Mouse (Mus musculus): ENCODE results near the gene Vmn1r37. TPM values are rescaled to one million over a fixed set of nuclear protein-coding genes. Genes with fewer than 3 reads are reported as not detected.
"Not testable (repeated sequence)": the region's sequence is repeated elsewhere in the genome, so short reads cannot be mapped to it uniquely, and the experiment has no call there.

Gene Vmn1r37
- not detected for total RNA-seq (2021)
- long read RNA-seq, experiment 1 = 0 reads
- long read RNA-seq, experiment 2 = 0 reads

DNA sequence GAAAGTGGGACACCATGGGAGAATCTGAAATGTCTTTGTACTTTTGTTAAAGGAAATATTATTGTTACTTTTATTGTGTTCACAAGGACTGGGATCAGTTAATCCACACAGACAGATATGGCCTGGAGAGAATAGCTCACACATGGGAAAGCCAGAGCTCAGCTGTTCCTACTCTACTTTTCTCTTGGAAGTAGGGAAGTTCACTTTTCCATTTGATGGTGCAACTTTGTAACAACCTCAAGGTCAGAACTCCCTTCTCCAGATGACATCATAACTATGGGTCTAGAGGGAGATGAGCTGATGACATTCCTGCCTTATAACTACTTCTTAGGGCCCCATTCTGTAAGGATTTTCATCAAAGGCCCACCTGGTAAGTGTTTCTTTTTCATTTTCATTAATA is at the start of gene Vmn1r37:
Vmn1r37 (plus strand) TSS at position 301 of the 400 bp plus-strand sequence.
- not testable (repeated sequence) for DNase-seq (ENCODE audit: low spot score in 2 of 2)

DNA sequence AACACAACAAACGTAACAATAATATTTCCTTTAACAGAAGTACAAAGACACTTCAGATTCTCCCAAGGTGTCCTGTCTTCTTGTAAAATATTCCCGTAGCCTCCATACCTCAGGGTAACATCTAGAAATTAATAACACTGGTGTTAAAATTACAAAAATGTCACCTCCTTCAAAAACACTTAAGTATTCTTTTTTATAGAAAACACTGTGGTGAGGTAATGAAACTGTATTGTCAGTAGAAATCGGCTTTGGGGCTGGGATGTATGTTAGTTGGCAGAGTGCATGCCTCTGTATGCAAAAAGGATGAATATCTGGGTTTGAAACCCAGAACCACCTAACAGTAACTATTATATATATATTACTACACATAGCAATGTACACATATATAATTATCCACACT is 43.4 kb upstream of the Vmn1r37 start, which contains the start of gene Vmn1r35:
Vmn1r35 (minus strand) TSS at position 101 of the 400 bp plus-strand sequence.
- no peak for DNase-seq (ENCODE audit: low spot score in 2 of 2)

DNA sequence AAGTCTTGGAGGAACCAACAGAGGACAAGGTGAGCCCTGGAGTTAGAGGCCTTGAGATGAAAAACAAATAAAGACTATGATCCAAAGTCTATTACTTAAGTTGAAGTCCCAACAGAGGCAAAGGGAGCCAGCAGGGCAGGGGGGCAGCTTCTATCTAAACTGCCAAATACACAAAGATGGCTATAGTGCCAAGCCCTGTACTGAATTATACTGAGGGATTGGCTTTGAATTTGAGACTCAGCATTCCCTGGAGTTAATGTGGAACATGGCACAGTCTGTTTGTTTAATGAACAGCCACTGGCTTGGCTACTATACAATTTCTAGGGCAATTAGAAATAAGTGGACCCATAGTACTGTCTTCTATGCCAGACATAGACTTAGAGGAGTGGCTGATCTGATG is 20.3 kb upstream of the Vmn1r37 start:
- no peak for DNase-seq (ENCODE audit: low spot score in 2 of 2)

DNA sequence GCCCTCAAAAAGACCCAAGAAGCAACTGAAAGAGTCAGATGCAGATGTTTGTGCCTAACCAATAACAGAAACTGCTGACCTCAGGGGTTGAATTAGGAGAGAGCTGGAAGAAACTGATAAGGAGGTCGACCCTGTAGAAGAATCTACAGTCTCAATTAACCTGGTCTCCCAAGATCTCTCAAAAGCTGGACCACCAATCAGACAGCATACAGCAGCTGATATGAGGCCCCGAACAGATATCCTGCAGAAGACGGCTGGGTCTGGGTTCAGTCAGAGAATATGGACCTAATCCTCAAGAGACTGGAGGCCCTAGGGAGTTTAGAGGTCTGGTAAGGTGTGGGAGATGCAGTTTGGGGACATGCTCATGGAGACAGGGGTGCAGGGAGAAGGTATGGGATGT is 15.3 kb upstream of the Vmn1r37 start:
- no peak for DNase-seq (ENCODE audit: low spot score in 2 of 2)

DNA sequence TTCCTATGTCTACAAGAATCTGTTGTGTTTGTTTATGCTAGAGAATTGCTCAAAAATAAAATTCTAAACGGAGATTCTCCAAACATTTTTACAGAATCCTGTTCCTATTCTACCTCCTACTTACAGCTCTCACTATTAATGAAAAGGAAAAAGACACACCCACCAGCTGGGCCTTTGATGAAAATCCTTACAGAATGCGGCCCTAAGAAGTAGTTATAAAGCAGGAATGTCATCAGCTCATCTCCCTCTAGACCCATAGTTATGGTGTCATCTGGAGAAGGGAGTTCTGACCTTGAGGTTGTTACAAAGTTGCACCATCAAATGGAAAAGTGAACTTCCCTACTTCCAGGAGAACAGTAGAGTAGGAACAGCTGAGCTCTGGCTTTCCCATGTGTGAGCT is 10.1 kb upstream of the Vmn1r37 start, which contains the start of gene Vmn1r36:
Vmn1r36 (minus strand) TSS at position 101 of the 400 bp plus-strand sequence.
- DNase-seq (ENCODE audit: low spot score in 2 of 2) = not testable (repeated sequence)

DNA sequence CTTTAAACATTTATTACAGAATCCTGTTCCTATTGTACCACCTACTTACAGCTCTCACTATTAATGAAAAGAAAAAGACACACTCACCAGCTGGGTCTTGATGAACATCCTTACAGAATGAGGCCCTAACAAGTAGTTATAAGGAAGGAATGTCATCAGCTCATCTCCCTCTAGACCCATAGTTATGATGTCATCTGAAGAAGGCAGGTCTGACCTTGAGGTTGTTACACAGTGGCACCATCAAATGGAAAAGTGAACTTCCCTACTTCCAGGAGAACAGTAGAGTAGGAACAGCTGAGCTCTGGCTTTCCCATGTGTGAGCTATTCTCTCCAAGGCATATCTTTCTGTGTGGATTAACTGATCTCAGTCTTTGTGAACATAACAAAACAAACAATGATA is 53.3 kb downstream of the Vmn1r37 start, which contains the start of gene Vmn1r38:
Vmn1r38 (minus strand) TSS at position 101 of the 400 bp plus-strand sequence.
- not testable (repeated sequence) for DNase-seq (ENCODE audit: low spot score in 2 of 2)

Other genes with a start within 250 kb of the Vmn1r37 start
- 1 to 10 TPM; 5.1 to 7.3 TPM for gene Mad2l1, start 194.0 kb upstream of the Vmn1r37 start, total RNA-seq (2021)
- gene Vmn1r32, start 169.3 kb upstream of the Vmn1r37 start, total RNA-seq (2021) = not detected
- not detected for gene Vmn1r33, start 111.1 kb upstream of the Vmn1r37 start, total RNA-seq (2021)
- gene Vmn1r34, start 85.5 kb upstream of the Vmn1r37 start, total RNA-seq (2021) = not detected
- not detected for gene Vmn1r35, start 43.5 kb upstream of the Vmn1r37 start, total RNA-seq (2021)
- not detected for gene Vmn1r36, start 10.2 kb upstream of the Vmn1r37 start, total RNA-seq (2021)
- not detected for gene Vmn1r38, start 53.2 kb downstream of the Vmn1r37 start, total RNA-seq (2021)
- not detected for gene Vmn1r39, start 81.2 kb downstream of the Vmn1r37 start, total RNA-seq (2021)
- 100 to 1,000 TPM; 104 to 117 TPM for gene Gng12, start 167.0 kb downstream of the Vmn1r37 start, total RNA-seq (2021)